Mouse (Mus musculus) left cerebral cortex, postnatal 14 days (tissue): ENCODE measurements at regions not wholly inside any gene's neighbourhood (a gene's known extent, or its start where the extent isn't known, plus 50 kb on each side); places are given as distances from the start of the nearest gene placed in this dataset.
A peak's percentile ranks its signal among the peaks of the same experiment; 100 is the strongest.

Experiments
- DNase-seq, 2 experiments: peaks; one replicate each; pipeline ENCODE4 v3.0.0; 2021 to 2022; ENCODE audit warnings: low spot score in 2 of 2, mixed read lengths in 1 of 2
- intact Hi-C: fragments of 180-260 bp; cut with DNase I; formaldehyde crosslinking; loops from one replicate; pipeline ENCODE4 v1.15.1; 2025

GRCm38 (mm10) chr12:25439029-25439551 is 342.1 kb upstream of the Id2 start:
- no peak for DNase-seq
- intact Hi-C loops = no loop called here

GRCm38 (mm10) chr12:25438217-25439028 is 341.5 kb upstream of the Id2 start:
- intact Hi-C loops = no loop called here

GRCm38 (mm10) chr12:25437556-25437955 is 340.6 kb upstream of the Id2 start:
- intact Hi-C loops = no loop called here
- peak in 1 of 2 experiments; percentile 9 for DNase-seq

More at GRCm38 (mm10) chr12:25438217-25439028, 341.5 kb upstream of the Id2 start:
- DNase-seq = no peak

- intact Hi-C loops = no loop called here
- no peak for DNase-seq
Observed at GRCm38 (mm10) chr12:25436220-25436911, 339.4 kb upstream of the Id2 start.

- intact Hi-C loops = no loop called here
- no peak for DNase-seq
Observed at GRCm38 (mm10) chr12:25432796-25433195, 335.9 kb upstream of the Id2 start.

- no peak for DNase-seq
- intact Hi-C loops = no loop called here
Observed at GRCm38 (mm10) chr12:25430911-25431310, 334.0 kb upstream of the Id2 start.

- intact Hi-C loops = no loop called here
- no peak for DNase-seq
Observed at GRCm38 (mm10) chr12:25427911-25428642, 331.1 kb upstream of the Id2 start.

- no peak for DNase-seq
- intact Hi-C loops = no loop called here
Observed at GRCm38 (mm10) chr12:25417336-25417735, 320.4 kb upstream of the Id2 start.

GRCm38 (mm10) chr12:25416571-25416970 is 319.6 kb upstream of the Id2 start:
- intact Hi-C loops = no loop called here
- no peak for DNase-seq

- intact Hi-C loops = loop anchor here (1.0 kb wide), 1 partner anchor 323 kb away; no protein-coding TSS in a partner anchor
- no peak for DNase-seq
Observed at GRCm38 (mm10) chr12:25415641-25416040, 318.7 kb upstream of the Id2 start.

GRCm38 (mm10) chr12:25415232-25415631 is 318.3 kb upstream of the Id2 start:
- peak in 1 of 2 experiments; percentile 17 for DNase-seq

GRCm38 (mm10) chr12:25407301-25407700 is 310.4 kb upstream of the Id2 start:
- intact Hi-C loops = no loop called here
- no peak for DNase-seq

More at GRCm38 (mm10) chr12:25415232-25415631, 318.3 kb upstream of the Id2 start:
- intact Hi-C loops = loop anchor here (1.0 kb wide), 1 partner anchor 323 kb away; no protein-coding TSS in a partner anchor

- no peak for DNase-seq
- intact Hi-C loops = no loop called here
Observed at GRCm38 (mm10) chr12:25400326-25400725, 303.4 kb upstream of the Id2 start.

GRCm38 (mm10) chr12:25398726-25399125 is 301.8 kb upstream of the Id2 start:
- DNase-seq = no peak
- intact Hi-C loops = no loop called here

- no peak for DNase-seq
- intact Hi-C loops = no loop called here
Observed at GRCm38 (mm10) chr12:25394326-25394725, 297.4 kb upstream of the Id2 start.

GRCm38 (mm10) chr12:25393501-25393900 is 296.6 kb upstream of the Id2 start:
- intact Hi-C loops = no loop called here
- DNase-seq = no peak

GRCm38 (mm10) chr12:25389202-25389601 is 292.3 kb upstream of the Id2 start:
- no peak for DNase-seq
- intact Hi-C loops = no loop called here

- intact Hi-C loops = no loop called here
- DNase-seq = no peak
Observed at GRCm38 (mm10) chr12:25387791-25388280, 290.9 kb upstream of the Id2 start.

GRCm38 (mm10) chr12:25382961-25383360 is 286.0 kb upstream of the Id2 start:
- intact Hi-C loops = no loop called here

GRCm38 (mm10) chr12:25382475-25382874 is 285.5 kb upstream of the Id2 start:
- intact Hi-C loops = no loop called here
- DNase-seq = no peak

More at GRCm38 (mm10) chr12:25382961-25383360, 286.0 kb upstream of the Id2 start:
- no peak for DNase-seq
